Mouse (Mus musculus) neural tube, embryonic 14.5 days (tissue): ENCODE measurements at regions not wholly inside any gene's neighbourhood (a gene's known extent, or its start where the extent isn't known, plus 50 kb on each side); places are given as distances from the start of the nearest gene placed in this dataset.

Experiments
- ATAC-seq: fragments of 200-750 bp; cut with Nextera tagmentation; 2 replicates; pipeline ENCODE4 v1.8.0; 2017; ENCODE audit warnings: low read depth, mild to moderate bottlenecking, moderate TSS enrichment, moderate library complexity
- H3K27ac ChIP-seq: fragments of 300-500 bp; sonication (generic); 2 replicates; pipeline ENCODE4 v1.5.1; 2014; ENCODE audit warnings: low read depth, mild to moderate bottlenecking, control low read depth, low read length, moderate library complexity, mixed read lengths
- H3K27me3 ChIP-seq: fragments of 300-500 bp; sonication (generic); 2 replicates; pipeline ENCODE4 v1.6.1; 2014; ENCODE audit warnings: low read length; ENCODE audit not compliant: control insufficient read depth, insufficient read depth
- H3K36me3 ChIP-seq: fragments of 300-500 bp; sonication (generic); 2 replicates; pipeline ENCODE4 v1.6.1; 2014; ENCODE audit warnings: low read length, mixed read lengths; ENCODE audit not compliant: control insufficient read depth, insufficient read depth
- H3K4me1 ChIP-seq: fragments of 300-500 bp; sonication (generic); 2 replicates; pipeline ENCODE4 v1.6.1; 2014; ENCODE audit warnings: low read length; ENCODE audit not compliant: control insufficient read depth, insufficient read depth
- H3K4me2 ChIP-seq: fragments of 300-500 bp; sonication (generic); 2 replicates; pipeline ENCODE4 v1.6.1; 2014; ENCODE audit warnings: mild to moderate bottlenecking, low read depth, low read length, control low read depth
- H3K4me3 ChIP-seq: fragments of 300-500 bp; sonication (generic); 2 replicates; pipeline ENCODE4 v1.5.1; 2014; ENCODE audit warnings: low read depth, low read length, control low read depth, mixed read lengths
- H3K9ac ChIP-seq: fragments of 300-500 bp; sonication (generic); replicated peaks from 2 replicates; pipeline ENCODE4 v1.6.1; 2014; ENCODE audit warnings: low read depth, mild to moderate bottlenecking, control low read depth, low read length, mixed read lengths
- H3K9me3 ChIP-seq: fragments of 300-500 bp; sonication (generic); 2 replicates; pipeline ENCODE4 v1.6.1; 2016; ENCODE audit warnings: low read length; ENCODE audit not compliant: control insufficient read depth
- WGBS: fragments of 180-500 bp; shearing (Covaris S2); extraction: QIAGEN DNeasy Blood & Tissue Kit; methylation state at CpG from one replicate; pipeline ENCODE4 v1.1.7; 2014; 5-methylcytosine and 5-hydroxymethylcytosine counted together

- no peak overlapping the region for H3K4me2 ChIP-seq
- H3K4me1 ChIP-seq, result no peaks in the 10 kb centered on the region
- no peak overlapping the region for H3K4me3 ChIP-seq
- WGBS, result 77% methylated on average over 2 of the region's 2 CpGs
- no peak overlapping the region for H3K9ac ChIP-seq
- no peak for ATAC-seq
- no peaks in the 10 kb centered on the region for H3K9me3 ChIP-seq
- H3K27me3 ChIP-seq, result no peaks in the 10 kb centered on the region
- H3K27ac ChIP-seq, result no peak overlapping the region
- H3K36me3 ChIP-seq, result no peaks in the 10 kb centered on the region
Measured at GRCm38 (mm10) chr3:42784203-42784602, 1041.8 kb downstream of the D3Ertd751e start.

DNA sequence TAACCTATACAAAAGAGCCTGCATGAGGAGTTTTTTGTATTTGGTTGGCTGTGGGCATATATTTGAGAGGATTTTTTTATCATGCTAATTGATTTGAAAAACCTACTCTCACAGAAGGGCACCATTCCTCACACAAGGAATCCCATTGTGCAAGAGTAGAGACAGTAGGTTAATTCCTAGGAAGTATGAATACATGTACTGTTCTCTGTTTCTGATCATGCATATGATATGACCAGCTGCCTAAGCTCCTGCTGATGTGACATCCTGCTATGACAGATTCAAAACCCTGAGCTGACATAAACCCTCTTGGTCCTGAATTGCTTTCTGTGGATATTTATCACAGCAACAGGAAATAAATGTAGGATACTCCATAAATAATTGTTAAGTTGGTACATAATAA, 1048.0 kb downstream of the D3Ertd751e start:
- H3K27ac ChIP-seq, result no peak overlapping the region
- H3K27me3 ChIP-seq, result no peaks in the 10 kb centered on the region
- no peak overlapping the region for H3K4me3 ChIP-seq
- no peaks in the 10 kb centered on the region for H3K9me3 ChIP-seq
- no peak overlapping the region for H3K4me2 ChIP-seq
- no peak overlapping the region for H3K9ac ChIP-seq
- no peaks in the 10 kb centered on the region for H3K4me1 ChIP-seq
- ATAC-seq, result no peak
- H3K36me3 ChIP-seq, result no peaks in the 10 kb centered on the region

- Histone ChIP-seq H3K27me3 (no peaks in the 10 kb centered on the region), H3K27ac (no peak overlapping the region), H3K9me3 (no peaks in the 10 kb centered on the region), H3K9ac (no peak overlapping the region), H3K4me3 (no peak overlapping the region), H3K36me3 (no peaks in the 10 kb centered on the region), H3K4me1 (no peaks in the 10 kb centered on the region), H3K4me2 (no peak overlapping the region)
- ATAC-seq, result no peak
Measured at GRCm38 (mm10) chr3:42791878-42792277, 1049.5 kb downstream of the D3Ertd751e start.

DNA sequence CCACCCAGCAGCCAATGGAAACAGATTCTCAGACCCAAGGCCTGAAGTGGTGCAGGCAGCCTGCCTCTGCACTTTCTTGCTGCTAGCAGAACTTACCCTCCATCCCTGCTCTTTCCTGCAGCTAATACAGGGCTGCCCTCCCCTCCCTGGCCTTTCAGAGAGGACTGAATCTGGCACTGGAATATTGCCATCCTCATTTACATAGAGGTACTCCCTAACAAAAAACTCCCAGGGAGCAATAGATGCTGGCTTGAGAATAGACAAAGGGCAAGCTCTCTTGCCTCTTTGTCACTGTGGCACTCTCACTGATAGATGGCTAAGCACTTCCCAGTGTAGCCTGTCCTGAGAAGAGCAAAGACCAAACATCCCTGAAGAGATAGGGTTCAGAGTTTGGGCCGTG, 1088.0 kb downstream of the D3Ertd751e start:
- no peaks in the 10 kb centered on the region for H3K4me1 ChIP-seq
- peak; percentile 71 for ATAC-seq
- 6% methylated on average over 1 of the region's 1 CpGs for WGBS
- H3K9ac ChIP-seq, result no peak overlapping the region
- H3K4me2 ChIP-seq, result no peak overlapping the region
- H3K27me3 ChIP-seq, result no peaks in the 10 kb centered on the region
- H3K9me3 ChIP-seq, result no peaks in the 10 kb centered on the region
- no peak overlapping the region for H3K27ac ChIP-seq
- no peaks in the 10 kb centered on the region for H3K36me3 ChIP-seq
- no peak overlapping the region for H3K4me3 ChIP-seq

GRCm38 (mm10) chr3:42867370-42867769, 1125.0 kb downstream of the D3Ertd751e start:
- no peak overlapping the region for H3K4me3 ChIP-seq

DNA sequence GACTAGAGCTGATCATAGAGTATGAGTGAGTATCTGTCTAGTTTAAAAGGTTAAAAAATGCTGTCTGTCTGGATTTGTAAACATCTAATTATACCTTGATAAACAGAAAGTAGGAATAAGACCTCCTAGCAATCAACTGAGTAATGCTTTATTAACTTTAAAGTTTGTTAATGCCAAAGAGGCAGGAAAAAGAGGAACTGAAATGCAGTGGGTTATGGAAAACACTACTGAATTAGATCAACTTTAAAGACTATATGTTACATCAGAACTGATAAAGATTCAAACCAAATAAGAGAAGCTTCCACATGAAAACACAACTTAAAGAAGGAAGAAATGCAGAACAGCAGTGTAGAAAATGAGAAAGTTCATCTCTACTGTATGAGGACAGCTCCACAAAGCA, 1136.6 kb downstream of the D3Ertd751e start:
- Histone ChIP-seq H3K4me1 (no peaks in the 10 kb centered on the region), H3K4me3 (no peak overlapping the region), H3K27ac (no peak overlapping the region), H3K4me2 (no peak overlapping the region), H3K27me3 (no peaks in the 10 kb centered on the region), H3K36me3 (no peaks in the 10 kb centered on the region), H3K9ac (no peak overlapping the region), H3K9me3 (peaks cover 4% of the 10 kb centered on the region; the same call in 1 of the 2 replicates)
- ATAC-seq, result no peak

More at GRCm38 (mm10) chr3:42867370-42867769, 1125.0 kb downstream of the D3Ertd751e start:
- Histone ChIP-seq H3K36me3 (no peaks in the 10 kb centered on the region), H3K27me3 (no peaks in the 10 kb centered on the region), H3K9me3 (no peaks in the 10 kb centered on the region), H3K9ac (no peak overlapping the region), H3K27ac (no peak overlapping the region), H3K4me2 (no peak overlapping the region), H3K4me1 (no peaks in the 10 kb centered on the region)
- ATAC-seq, result no peak
- 83% methylated on average over 1 of the region's 1 CpGs for WGBS

DNA sequence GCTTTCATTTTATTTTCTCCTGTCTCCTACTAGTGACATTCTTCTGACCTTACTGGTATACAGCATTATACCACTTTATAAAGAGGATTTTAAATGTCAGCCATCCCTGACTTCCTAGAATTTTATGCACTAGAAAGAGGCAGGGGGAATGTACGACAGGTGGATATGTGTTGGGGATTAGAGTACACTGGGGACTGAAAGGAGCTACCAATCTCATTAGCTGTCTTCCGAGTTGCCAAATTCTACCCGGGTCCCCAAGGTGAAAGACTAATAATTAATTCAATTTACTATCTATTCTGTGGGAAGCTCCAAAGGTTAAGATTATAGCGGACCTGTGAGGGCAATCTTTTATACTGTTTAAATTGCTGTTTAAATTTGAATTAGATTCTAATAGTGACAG, 1142.1 kb downstream of the D3Ertd751e start:
- no peak overlapping the region for H3K9ac ChIP-seq
- no peak overlapping the region for H3K4me2 ChIP-seq
- H3K4me1 ChIP-seq, result no peaks in the 10 kb centered on the region
- H3K27me3 ChIP-seq, result no peaks in the 10 kb centered on the region
- H3K4me3 ChIP-seq, result no peak overlapping the region
- no peak overlapping the region for H3K27ac ChIP-seq
- peaks cover 4% of the 10 kb centered on the region; the same call in 1 of the 2 replicates for H3K9me3 ChIP-seq
- ATAC-seq, result peak; percentile 31; the same call in 1 of the 2 replicates
- H3K36me3 ChIP-seq, result no peaks in the 10 kb centered on the region
- 59% methylated on average over 4 of the region's 4 CpGs for WGBS

- peak; percentile 90 for ATAC-seq
- 63% methylated on average over 7 of the region's 7 CpGs for WGBS
Measured at GRCm38 (mm10) chr3:42892016-42892699, 1149.7 kb downstream of the D3Ertd751e start.

DNA sequence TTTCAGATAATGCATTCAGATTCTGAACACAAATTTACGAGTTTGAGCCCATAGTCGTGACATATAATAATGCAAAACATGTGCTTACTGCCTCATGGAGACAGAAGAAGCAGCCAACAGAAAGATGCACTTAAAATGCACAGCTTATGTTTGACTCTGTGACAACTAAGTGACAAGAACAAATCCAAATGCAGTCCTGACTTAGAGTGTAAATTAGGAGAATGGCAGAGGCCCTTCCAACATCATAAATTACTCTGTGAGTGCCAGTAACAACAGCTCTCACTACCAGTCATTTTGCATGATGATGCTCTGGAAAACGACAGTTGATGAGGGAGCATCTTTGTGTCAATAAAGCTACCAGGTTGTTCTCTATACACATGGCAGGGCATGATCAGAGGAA, 1153.4 kb downstream of the D3Ertd751e start:
- no peaks in the 10 kb centered on the region for H3K36me3 ChIP-seq
- no peak overlapping the region for H3K27ac ChIP-seq
- ATAC-seq, result no peak
- H3K9me3 ChIP-seq, result no peaks in the 10 kb centered on the region
- no peaks in the 10 kb centered on the region for H3K27me3 ChIP-seq
- H3K4me1 ChIP-seq, result no peaks in the 10 kb centered on the region
- H3K9ac ChIP-seq, result no peak overlapping the region
- no peak overlapping the region for H3K4me2 ChIP-seq
- WGBS, result 53% methylated on average over 3 of the region's 3 CpGs
- H3K4me3 ChIP-seq, result no peak overlapping the region

More at GRCm38 (mm10) chr3:42892016-42892699, 1149.7 kb downstream of the D3Ertd751e start:
- H3K9me3 ChIP-seq, result no peaks in the 10 kb centered on the region
- no peaks in the 10 kb centered on the region for H3K27me3 ChIP-seq
- H3K4me1 ChIP-seq, result no peaks in the 10 kb centered on the region
- H3K36me3 ChIP-seq, result no peaks in the 10 kb centered on the region
- no peak overlapping the region for H3K4me2 ChIP-seq
- H3K9ac ChIP-seq, result no peak overlapping the region
- no peak overlapping the region for H3K27ac ChIP-seq
- no peak overlapping the region for H3K4me3 ChIP-seq
